Mouse (Mus musculus) adrenal gland, postnatal 10 days (tissue): ENCODE results near the gene Polr2i. TPM values are rescaled to one million over a fixed set of nuclear protein-coding genes. Genes with fewer than 3 reads are reported as not detected.

Experiments used
- DNase-seq: peaks from one replicate; pipeline ENCODE4 v3.0.0; 2021; ENCODE audit warnings: mixed read lengths
- total RNA-seq, 2 experiments: library from RNA; stranded (reverse); gene quantifications; 2 replicates each; pipeline ENCODE4 v1.2.3; 2021

Gene Polr2i
- total RNA-seq, 2 experiments from 2014 or later: 103 to 108 TPM

DNA sequence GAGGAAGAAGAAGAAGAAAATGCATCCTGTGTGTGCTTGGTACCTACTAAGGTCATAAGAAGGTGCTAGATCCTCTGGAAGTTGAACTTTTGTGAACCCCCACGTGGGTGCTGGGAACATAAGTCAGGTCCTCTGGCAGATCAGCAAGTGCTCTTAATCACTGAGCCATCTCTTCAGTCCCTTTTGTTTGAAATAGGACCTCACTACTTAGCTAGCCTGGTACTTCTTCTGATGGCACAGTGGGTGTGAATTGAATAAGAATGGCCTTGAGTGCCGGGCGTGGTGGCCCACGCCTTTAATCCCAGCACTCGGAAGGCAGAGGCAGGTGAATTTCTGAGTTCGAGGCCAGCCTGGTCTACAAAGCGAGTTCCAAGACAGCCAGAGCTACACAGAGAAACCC is 34.2 kb downstream of the Polr2i start:
- no peak for DNase-seq

GRCm38 (mm10) chr7:30266780-30267179 is 35.0 kb downstream of the Polr2i start:
- no peak for DNase-seq

DNA sequence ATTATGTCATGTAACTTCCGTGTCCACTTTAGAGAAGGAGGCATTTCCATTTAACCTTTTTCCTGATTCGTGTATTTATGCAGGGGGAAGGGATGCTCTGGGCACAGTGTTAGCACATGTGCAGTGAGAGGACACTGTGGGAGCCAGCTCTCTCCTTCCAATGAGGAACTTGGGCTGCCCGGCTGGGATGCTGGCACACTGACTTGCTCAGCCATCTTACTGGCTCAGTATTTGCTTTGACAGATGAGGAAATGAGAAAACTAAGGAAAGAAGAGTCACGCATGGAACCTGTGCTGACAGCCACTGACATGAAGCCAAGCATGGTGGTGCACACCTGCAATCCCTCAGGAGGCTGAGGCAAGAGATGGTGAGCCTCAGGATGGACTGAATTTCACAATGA is 37.9 kb downstream of the Polr2i start:
- DNase-seq: no peak

- DNase-seq: no peak
Observed at GRCm38 (mm10) chr7:30274383-30274782, 42.6 kb downstream of the Polr2i start.

DNA sequence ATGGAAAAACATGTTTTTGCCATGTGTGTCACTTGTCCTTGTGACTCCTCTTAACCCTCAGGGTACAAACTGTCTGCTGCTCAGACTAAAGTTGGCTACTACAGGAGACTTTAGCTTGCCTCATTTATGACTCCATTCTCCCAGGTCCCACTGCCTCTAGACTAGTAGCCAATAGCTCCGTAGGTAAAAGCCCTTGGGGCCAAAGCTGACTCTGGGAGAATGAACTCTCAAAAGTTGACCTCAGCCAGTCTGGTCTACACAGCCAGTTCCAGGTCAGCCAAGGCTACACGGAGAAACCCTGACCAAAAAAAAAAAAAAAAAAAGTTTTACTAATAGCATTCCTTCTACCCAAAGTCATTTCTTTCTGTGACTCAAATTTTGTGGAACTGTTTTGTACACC is 47.2 kb downstream of the Polr2i start:
- DNase-seq: peak; percentile 56

DNA sequence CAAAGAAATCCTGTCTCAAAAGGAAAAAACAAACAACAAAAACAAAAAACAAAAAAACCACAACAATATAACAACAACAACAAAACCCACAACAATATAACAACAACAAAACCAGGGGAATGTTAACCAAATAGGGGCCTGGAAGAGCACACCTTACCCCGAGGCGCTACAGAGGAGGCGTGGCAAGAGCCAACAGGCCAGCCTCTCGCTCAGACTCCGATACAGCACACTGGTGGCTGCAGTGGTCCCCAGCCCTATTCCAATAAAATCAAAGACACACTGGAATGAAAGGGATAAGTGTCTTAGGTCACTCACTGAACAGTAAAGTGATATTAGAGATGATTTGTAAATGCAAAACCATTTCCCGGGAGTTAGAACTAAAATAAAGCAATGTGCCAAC is 47.8 kb downstream of the Polr2i start:
- DNase-seq: peak; percentile 34

DNA sequence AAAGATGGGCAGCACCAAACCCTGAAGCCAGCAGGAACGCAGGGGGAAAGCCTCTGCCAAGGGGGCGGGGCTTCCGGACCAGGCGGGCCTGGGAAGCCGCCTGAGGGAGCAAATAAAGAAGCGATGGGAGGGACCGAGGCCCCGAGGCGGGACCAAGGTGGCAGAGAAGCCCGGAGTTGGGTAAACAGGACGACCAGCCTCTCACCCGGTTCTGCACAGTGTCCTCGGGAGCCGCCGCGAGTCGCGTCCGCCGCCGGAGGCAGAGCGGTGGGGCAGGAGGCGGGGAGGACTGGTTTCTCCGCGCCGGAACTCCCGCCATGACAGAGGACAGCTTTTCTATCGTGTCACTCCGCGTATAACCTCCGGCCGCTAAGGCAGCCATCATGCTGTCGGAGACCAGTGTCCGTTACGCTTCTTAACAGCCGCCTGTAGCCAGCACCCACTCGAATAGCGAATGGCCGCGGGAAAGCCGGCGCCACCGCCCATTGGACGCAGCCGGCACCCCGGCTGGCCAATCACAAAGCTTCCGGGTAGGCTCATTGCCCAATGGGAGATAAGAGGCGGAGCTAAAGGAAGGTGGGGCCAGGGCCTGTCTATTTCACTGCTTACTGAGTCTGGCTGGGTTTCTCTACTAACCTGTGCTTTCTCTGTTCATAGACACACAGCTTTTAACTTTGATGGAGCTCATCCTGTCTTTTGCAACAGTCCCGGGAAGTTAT is 48.4 kb downstream of the Polr2i start, which contains the start of the genes Thap8 and Wdr62:
Gene Thap8 (plus strand): TSS at position 144 of the 719 bp plus-strand sequence.
Gene Wdr62 (minus strand): TSS at position 469 of the 719 bp plus-strand sequence.
- peak; percentile 94 for DNase-seq

GRCm38 (mm10) chr7:30280670-30281138 is 49.0 kb downstream of the Polr2i start:
- peak; percentile 86 for DNase-seq

GRCm38 (mm10) chr7:30281522-30281921 is 49.8 kb downstream of the Polr2i start:
- no peak for DNase-seq

DNA sequence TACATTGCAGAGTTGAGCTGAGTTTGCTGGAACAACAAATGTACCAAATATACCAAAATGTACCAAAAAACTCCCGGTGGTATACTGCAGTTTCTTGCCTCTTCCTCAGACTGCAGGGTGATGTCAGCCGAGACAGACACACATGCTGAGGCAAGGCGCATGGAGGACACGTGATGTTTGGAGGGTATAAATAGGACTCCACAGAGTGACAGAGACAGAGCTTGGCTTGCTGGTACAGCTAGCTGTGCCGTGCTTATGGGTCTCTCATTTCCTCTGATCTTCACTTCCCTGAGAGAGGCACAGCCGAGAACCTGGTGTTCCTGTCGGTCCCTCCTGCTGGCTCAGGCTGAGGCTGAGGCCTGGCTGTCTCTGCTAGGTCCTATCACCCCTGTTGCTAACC is 51.0 kb downstream of the Polr2i start:
- DNase-seq: no peak

Other genes starting within 250 kb of the Polr2i start
- gene Zfp568, start 248.0 kb upstream of the Polr2i start, total RNA-seq: 10 to 100 TPM; 17.0 to 19.8 TPM
- gene Zfp14, start 180.6 kb upstream of the Polr2i start, total RNA-seq: 1 to 10 TPM; 2.3 to 2.8 TPM
- 1 to 10 TPM; 1.4 to 2.2 TPM for gene Zfp82, start 159.0 kb upstream of the Polr2i start, total RNA-seq
- gene Gm26920, start 141.5 kb upstream of the Polr2i start, total RNA-seq: under 1 TPM; 0.63 to 0.73 TPM
- gene Zfp566, start 141.4 kb upstream of the Polr2i start, total RNA-seq: 1 to 10 TPM; 1.8 to 2.2 TPM
- 10 to 100 TPM; 42.0 to 44.7 TPM for gene Zfp260, start 137.2 kb upstream of the Polr2i start, total RNA-seq
- gene Zfp382, start 110.0 kb upstream of the Polr2i start, total RNA-seq: 1 to 10 TPM; 4.1 to 6.5 TPM
- 10 to 100 TPM; 57.4 to 65.2 TPM for gene Zfp146, start 62.2 kb upstream of the Polr2i start, total RNA-seq
- 1,000 to 10,000 TPM; 1,474 to 1,616 TPM for gene Cox7a1, start 47.8 kb upstream of the Polr2i start, total RNA-seq
- gene Capns1, start 33.1 kb upstream of the Polr2i start, total RNA-seq: 100 to 1,000 TPM; 444 to 475 TPM
- 10 to 100 TPM; 73.6 to 81.0 TPM for gene Tbcb, start 324 bp downstream of the Polr2i start, total RNA-seq
- gene Ovol3, start 3.8 kb downstream of the Polr2i start, total RNA-seq: not detected
- under 1 TPM; 0.61 to 0.63 TPM for gene Thap8, start 48.1 kb downstream of the Polr2i start, total RNA-seq
- gene Wdr62, start 48.5 kb downstream of the Polr2i start, total RNA-seq: 10 to 100 TPM; 12.1 to 14.3 TPM
- gene Clip3, start 59.8 kb downstream of the Polr2i start, total RNA-seq: 10 to 100 TPM; 31.6 to 36.5 TPM
- 10 to 100 TPM; 46.8 to 49.0 TPM for gene Alkbh6, start 76.8 kb downstream of the Polr2i start, total RNA-seq
- 10 to 100 TPM; 17.6 to 22.3 TPM for gene Syne4, start 82.9 kb downstream of the Polr2i start, total RNA-seq
- 1 to 10 TPM; 2.8 TPM for gene E130208F15Rik, start 89.8 kb downstream of the Polr2i start, total RNA-seq
- 10 to 100 TPM; 17.9 to 19.7 TPM for gene Sdhaf1, start 91.9 kb downstream of the Polr2i start, total RNA-seq
- gene Lrfn3, start 130.8 kb downstream of the Polr2i start, total RNA-seq: 10 to 100 TPM; 13.2 to 15.1 TPM
- 10 to 100 TPM; 25.8 to 29.1 TPM for gene Tyrobp, start 181.8 kb downstream of the Polr2i start, total RNA-seq
- gene Hcst, start 187.9 kb downstream of the Polr2i start, total RNA-seq: 1 to 10 TPM; 3.7 to 4.9 TPM
- gene Nfkbid, start 189.8 kb downstream of the Polr2i start, total RNA-seq: 1 to 10 TPM; 2.3 to 2.4 TPM
- gene Aplp1, start 213.6 kb downstream of the Polr2i start, total RNA-seq: 10 to 100 TPM; 26.1 to 34.3 TPM
- gene Kirrel2, start 225.7 kb downstream of the Polr2i start, total RNA-seq: not detected
- not detected for gene Nphs1, start 226.4 kb downstream of the Polr2i start, total RNA-seq